Mouse (Mus musculus) forebrain, embryonic 15.5 days (tissue): ENCODE data around the gene 1700011M02Rik. TPM values are rescaled to one million over a fixed set of nuclear protein-coding genes. Genes with fewer than 3 reads are reported as not detected.
"Not testable (repeated sequence)": the region's sequence is repeated elsewhere in the genome, so short reads cannot be mapped to it uniquely, and the experiment has no call there.

ENCODE experiments used
- ATAC-seq: fragments of 200-750 bp; cut with Nextera tagmentation; replicated peaks from 2 replicates; pipeline ENCODE4 v1.8.0; 2017; ENCODE audit warnings: mild to moderate bottlenecking, moderate TSS enrichment, moderate library complexity
- H3K27ac ChIP-seq: fragments of 300-500 bp; sonication (generic); replicated peaks from 2 replicates; pipeline ENCODE4 v1.5.1; 2015; ENCODE audit warnings: mild to moderate bottlenecking, inconsistent platforms
- H3K27me3 ChIP-seq: fragments of 300-500 bp; sonication (generic); 2 replicates; pipeline ENCODE4 v1.6.1; 2015; ENCODE audit warnings: inconsistent platforms
- H3K36me3 ChIP-seq: fragments of 300-500 bp; sonication (generic); 2 replicates; pipeline ENCODE4 v1.6.1; 2015; ENCODE audit warnings: mild to moderate bottlenecking, inconsistent platforms
- H3K4me1 ChIP-seq: fragments of 300-500 bp; sonication (generic); 2 replicates; pipeline ENCODE4 v1.6.1; 2015; ENCODE audit warnings: inconsistent platforms
- H3K4me2 ChIP-seq: fragments of 300-500 bp; sonication (generic); replicated peaks from 2 replicates; pipeline ENCODE4 v1.6.1; 2015; ENCODE audit warnings: mild to moderate bottlenecking, inconsistent platforms
- H3K4me3 ChIP-seq: fragments of 300-500 bp; sonication (generic); 2 replicates; pipeline ENCODE4 v1.5.1; 2015; ENCODE audit warnings: mild to moderate bottlenecking, inconsistent platforms
- H3K9ac ChIP-seq: fragments of 300-500 bp; sonication (generic); replicated peaks from 2 replicates; pipeline ENCODE4 v1.6.1; 2015; ENCODE audit warnings: mild to moderate bottlenecking, inconsistent platforms
- H3K9me3 ChIP-seq: fragments of 300-500 bp; sonication (generic); 2 replicates; pipeline ENCODE4 v1.6.1; 2016; ENCODE audit warnings: inconsistent platforms
- WGBS: fragments of 180-500 bp; shearing (Covaris S2); methylation state at CpG from one replicate; pipeline ENCODE4 v1.1.7; 2015; ENCODE audit warnings: mixed read lengths; 5-methylcytosine and 5-hydroxymethylcytosine counted together
- polyA plus RNA-seq: library from polyadenylated mRNA; unstranded; fragments of >200 nt; fragmentation: Nextera tagmentation; extraction: Ambion mirVana; gene quantifications from 2 replicates; pipeline ENCODE4 v1.2.1, GENCODE M21; 2015

Gene 1700011M02Rik
- not detected in 2 replicates for polyA plus RNA-seq

- not testable (repeated sequence) for H3K9ac ChIP-seq, H3K4me2 ChIP-seq, H3K36me3 ChIP-seq, H3K4me3 ChIP-seq, H3K9me3 ChIP-seq, H3K4me1 ChIP-seq, ATAC-seq, H3K27ac ChIP-seq, H3K27me3 ChIP-seq
- WGBS: 90% methylated on average over 9 of the region's 9 CpGs
Measured at GRCm38 (mm10) chrX:102908587-102908986, at the start of gene 1700011M02Rik, which contains the start of gene Dmrtc1a. Gene 1700011M02Rik (plus strand): TSS chrX:102908905. Gene Dmrtc1a (minus strand): TSS chrX:102908687.

- H3K9ac ChIP-seq: no peak within 1 kb of the TSS
- WGBS: 86% methylated on average over 6 of the region's 6 CpGs
- H3K9me3 ChIP-seq: no peaks in the 10 kb centered on the region
- no peak within 1 kb of the TSS for H3K27ac ChIP-seq
- no peak within 1 kb of the TSS for H3K4me2 ChIP-seq
- H3K4me3 ChIP-seq: no peak within 1 kb of the TSS
- no peaks in the 10 kb centered on the region for H3K4me1 ChIP-seq
- no peaks in the 10 kb centered on the region for H3K36me3 ChIP-seq
- ATAC-seq: no peak
- no peaks in the 10 kb centered on the region for H3K27me3 ChIP-seq
Measured at GRCm38 (mm10) chrX:102867871-102868270, 40.8 kb upstream of the 1700011M02Rik start, which contains the start of gene 1700031F05Rik. Gene 1700031F05Rik (minus strand): TSS chrX:102867971.

- ATAC-seq, H3K36me3 ChIP-seq: not testable (repeated sequence)
- WGBS: 83% methylated on average over 1 of the region's 1 CpGs
Measured at GRCm38 (mm10) chrX:102914823-102915222, 6.1 kb downstream of the 1700011M02Rik start.

GRCm38 (mm10) chrX:102926707-102927106 lies 18.0 kb downstream of the 1700011M02Rik start:
- not testable (repeated sequence) for H3K4me1 ChIP-seq, H3K36me3 ChIP-seq, H3K27ac ChIP-seq, H3K27me3 ChIP-seq, H3K4me2 ChIP-seq, H3K9ac ChIP-seq, H3K4me3 ChIP-seq, H3K9me3 ChIP-seq
- peak; percentile 63 for ATAC-seq
- WGBS: 35% methylated on average over 4 of the region's 4 CpGs

More at GRCm38 (mm10) chrX:102914823-102915222, 6.1 kb downstream of the 1700011M02Rik start:
- not testable (repeated sequence) for H3K4me1 ChIP-seq, H3K27ac ChIP-seq, H3K9me3 ChIP-seq, H3K9ac ChIP-seq, H3K27me3 ChIP-seq, H3K4me2 ChIP-seq, H3K4me3 ChIP-seq

- WGBS: 87% methylated on average over 6 of the region's 6 CpGs
- H3K9ac ChIP-seq, ATAC-seq, H3K36me3 ChIP-seq, H3K4me2 ChIP-seq, H3K4me1 ChIP-seq, H3K9me3 ChIP-seq, H3K27ac ChIP-seq, H3K27me3 ChIP-seq, H3K4me3 ChIP-seq: not testable (repeated sequence)
Measured at GRCm38 (mm10) chrX:102928072-102928471, 19.4 kb downstream of the 1700011M02Rik start, which contains the start of gene 1700018G05Rik. Gene 1700018G05Rik (plus strand): TSS chrX:102928372.

GRCm38 (mm10) chrX:102932992-102933570 lies 24.4 kb downstream of the 1700011M02Rik start:
- Histone ChIP-seq H3K4me3 (peak overlapping the region; percentile 49), H3K27ac (no peak overlapping the region), H3K4me2 (peak overlapping the region; percentile 49), H3K27me3 (no peaks in the 10 kb centered on the region), H3K4me1 (no peaks in the 10 kb centered on the region), H3K9me3 (no peaks in the 10 kb centered on the region), H3K36me3 (no peaks in the 10 kb centered on the region), H3K9ac (peak overlapping the region; percentile 59)
- 50% methylated on average over 12 of the region's 12 CpGs for WGBS
- ATAC-seq: peak; percentile 31; the same call in 1 of the 2 replicates

GRCm38 (mm10) chrX:102933571-102934394 lies 25.1 kb downstream of the 1700011M02Rik start:
- H3K4me2 ChIP-seq: peak overlapping the region; percentile 49
- H3K4me1 ChIP-seq: no peaks in the 10 kb centered on the region
- H3K9ac ChIP-seq: peak overlapping the region; percentile 59
- peak; percentile 86 for ATAC-seq
- H3K4me3 ChIP-seq: peak overlapping the region; percentile 49
- 33% methylated on average over 67 of the region's 68 CpGs for WGBS
- H3K36me3 ChIP-seq: no peaks in the 10 kb centered on the region
- H3K27me3 ChIP-seq: no peaks in the 10 kb centered on the region
- H3K9me3 ChIP-seq: no peaks in the 10 kb centered on the region
- H3K27ac ChIP-seq: no peak overlapping the region; the same call in 1 of the 2 replicates

- ATAC-seq: peak; percentile 31; the same call in 1 of the 2 replicates
- WGBS: 69% methylated on average over 8 of the region's 8 CpGs
- H3K4me3 ChIP-seq: peak overlapping the region; percentile 49
- H3K9me3 ChIP-seq: no peaks in the 10 kb centered on the region
- H3K9ac ChIP-seq: 0 out of 2 replicates have a peak overlapping the region, but pooled peaks have one; percentile 59
- no peaks in the 10 kb centered on the region for H3K4me1 ChIP-seq
- H3K27ac ChIP-seq: no peak overlapping the region
- no peaks in the 10 kb centered on the region for H3K36me3 ChIP-seq
- peak overlapping the region; percentile 49 for H3K4me2 ChIP-seq
- H3K27me3 ChIP-seq: no peaks in the 10 kb centered on the region
Measured at GRCm38 (mm10) chrX:102934395-102934764, 25.7 kb downstream of the 1700011M02Rik start.

- 84% methylated on average over 5 of the region's 5 CpGs for WGBS
- Histone ChIP-seq H3K9ac (no peak overlapping the region), H3K9me3 (no peaks in the 10 kb centered on the region), H3K4me2 (no peak overlapping the region), H3K27me3 (no peaks in the 10 kb centered on the region), H3K27ac (no peak overlapping the region), H3K36me3 (no peaks in the 10 kb centered on the region), H3K4me1 (no peaks in the 10 kb centered on the region), H3K4me3 (no peak overlapping the region)
- no peak for ATAC-seq
Measured at GRCm38 (mm10) chrX:102936743-102937142, 28.0 kb downstream of the 1700011M02Rik start.

GRCm38 (mm10) chrX:102950136-102950535 lies 41.4 kb downstream of the 1700011M02Rik start:
- not testable (repeated sequence) for H3K36me3 ChIP-seq, ATAC-seq, H3K9ac ChIP-seq, H3K27me3 ChIP-seq, H3K27ac ChIP-seq, H3K4me1 ChIP-seq, H3K9me3 ChIP-seq, H3K4me2 ChIP-seq, H3K4me3 ChIP-seq
- 89% methylated on average over 11 of the region's 11 CpGs for WGBS

- Histone ChIP-seq H3K4me3 (no peak overlapping the region), H3K27me3 (0 out of 2 replicates have a peak, but pooled peaks cover 2% of the 10 kb centered on the region), H3K4me2 (no peak overlapping the region), H3K27ac (no peak overlapping the region), H3K9me3 (no peaks in the 10 kb centered on the region), H3K4me1 (no peaks in the 10 kb centered on the region), H3K9ac (no peak overlapping the region), H3K36me3 (no peaks in the 10 kb centered on the region)
- WGBS: 29% methylated on average over 4 of the region's 4 CpGs
- no peak for ATAC-seq
Measured at GRCm38 (mm10) chrX:102958917-102959316, 50.2 kb downstream of the 1700011M02Rik start.
